Mouse (Mus musculus) heart, postnatal 0 days (tissue): ENCODE results near the gene Cct4.

Experiments
- CTCF ChIP-seq: IDR thresholded peaks from 2 replicates; pipeline ENCODE4 v1.5.1; 2016; ENCODE audit warnings: antibody characterized with exemption, control low read depth, low read depth
- EP300 ChIP-seq: IDR thresholded peaks from 2 replicates; pipeline ENCODE4 v1.6.1; 2016; ENCODE audit warnings: antibody characterized with exemption, low read depth

GRCm38 (mm10) chr11:23008824-23009200 is 18.5 kb downstream of the Cct4 start:
- TF ChIP-seq CTCF (no peak), EP300 (no peak)
